Mouse (Mus musculus) heart, postnatal 4 days (tissue): Measurements from ENCODE around the gene Nek7. TPM values are rescaled to one million over a fixed set of nuclear protein-coding genes. Genes with fewer than 3 reads are reported as not detected.

Source experiments
- DNase-seq: peaks from one replicate; pipeline ENCODE4 v3.0.0; 2021
- total RNA-seq, 2 experiments: library from RNA; stranded (reverse); gene quantifications; 2 replicates each; pipeline ENCODE4 v1.2.3; 2021

Nek7 gene
- 10 to 100 TPM; 50.3 to 52.8 TPM for total RNA-seq

DNA sequence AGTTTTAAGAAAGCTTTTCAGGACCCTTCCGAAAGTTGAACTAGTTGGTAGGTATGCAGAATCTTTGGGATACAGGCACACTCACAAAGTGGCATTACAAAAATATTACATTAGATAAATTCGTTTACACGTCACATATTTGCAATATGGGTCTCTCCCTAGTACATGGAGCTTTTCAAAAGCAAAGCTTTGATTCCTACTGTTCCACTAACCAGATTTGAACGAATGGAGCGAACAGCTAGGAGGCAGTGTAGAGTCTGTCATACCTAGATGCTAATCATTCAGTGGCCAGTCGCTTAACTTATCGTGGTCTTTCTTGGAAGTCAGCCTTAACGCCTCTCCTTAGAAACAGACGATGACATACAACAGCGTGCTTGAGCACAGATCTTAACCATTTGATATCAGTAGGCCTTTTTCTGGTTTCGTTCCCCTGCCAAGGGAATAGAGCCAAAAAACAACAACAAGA is at the start of gene Nek7:
Gene Nek7, minus strand, starts transcription at position 146 of the 466 bp plus-strand sequence.
- DNase-seq, result peak; percentile 40

DNA sequence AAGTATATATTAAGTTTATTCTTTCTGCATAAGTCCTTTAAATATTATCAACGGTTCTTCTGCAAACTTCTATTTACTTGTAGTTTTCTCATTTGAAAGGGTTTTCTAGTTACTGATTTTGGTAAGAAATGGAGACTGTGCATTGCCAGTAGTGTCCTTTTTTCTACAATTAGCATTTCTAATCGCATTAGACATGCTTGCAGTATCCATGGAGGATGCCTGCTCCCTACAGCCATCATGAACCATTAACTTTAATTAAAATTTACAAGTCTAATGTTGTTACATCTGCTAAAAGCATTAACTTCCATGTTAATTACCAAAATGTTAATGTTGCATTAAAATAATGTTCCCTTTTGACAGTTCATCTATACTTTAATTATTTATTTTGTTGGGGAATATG is 42.4 kb upstream of the Nek7 start:
- DNase-seq, result no peak

DNA sequence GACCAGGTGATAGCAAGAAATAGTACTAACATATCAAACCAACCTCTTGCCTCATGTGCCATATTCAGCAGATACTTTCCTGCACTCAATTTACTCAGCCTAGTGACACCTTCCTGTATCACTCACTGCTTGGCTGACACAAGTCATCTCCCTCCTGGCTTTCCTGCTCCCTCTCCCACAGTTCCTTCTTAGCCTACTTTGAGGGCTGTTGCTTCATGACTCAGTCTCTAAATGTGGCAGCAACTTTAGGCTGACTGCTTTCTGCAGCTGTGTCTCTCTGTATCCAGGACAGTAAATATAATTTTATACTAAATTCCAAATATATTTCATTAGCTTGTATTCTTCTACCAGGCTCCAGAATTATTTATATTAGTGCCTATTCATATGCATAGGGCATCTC is 34.3 kb upstream of the Nek7 start:
- no peak for DNase-seq

DNA sequence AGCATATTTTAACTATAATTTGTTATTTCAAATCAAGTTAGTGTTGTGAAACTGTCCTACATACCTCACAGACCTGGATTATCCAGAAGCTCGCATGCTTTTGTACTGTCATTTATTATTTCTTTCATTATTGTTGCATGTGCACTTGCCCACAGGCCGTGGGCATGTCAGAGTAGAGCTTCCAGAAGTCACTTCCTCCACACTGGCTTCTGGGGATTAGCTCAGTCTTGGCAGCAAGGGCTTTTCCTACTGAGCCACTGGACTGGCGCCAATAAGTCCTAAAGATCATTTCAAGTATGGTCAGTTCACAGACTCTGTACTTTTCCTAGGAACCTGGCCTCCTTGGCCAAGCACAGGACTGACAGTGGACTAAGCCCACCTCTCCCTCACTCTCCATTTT is 25.1 kb upstream of the Nek7 start:
- peak; percentile 26 for DNase-seq

DNA sequence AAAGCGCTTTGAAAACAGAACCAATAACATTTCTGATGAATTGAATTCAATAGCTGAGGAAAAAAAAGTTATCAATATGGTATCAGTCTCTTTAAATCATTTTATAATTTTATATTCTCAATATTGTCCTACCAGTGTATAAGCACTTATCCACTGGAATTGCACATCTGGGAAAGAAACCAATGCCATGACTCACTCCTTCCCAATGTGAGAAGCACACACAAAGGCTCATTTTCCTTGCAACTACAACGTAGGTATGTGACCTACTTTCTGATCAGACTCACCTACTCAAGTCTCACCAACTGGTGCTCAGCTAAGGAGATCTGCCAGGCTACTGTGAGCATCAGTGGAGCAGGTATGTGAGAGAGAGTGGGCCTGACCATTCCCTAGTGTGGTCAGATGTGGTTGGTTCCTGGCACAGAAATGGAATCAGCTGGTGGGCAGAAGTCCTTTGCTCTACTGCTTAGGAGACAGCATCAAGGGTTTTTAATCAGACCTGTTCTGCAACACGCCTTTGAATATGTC is 23.4 kb upstream of the Nek7 start:
- no peak for DNase-seq

DNA sequence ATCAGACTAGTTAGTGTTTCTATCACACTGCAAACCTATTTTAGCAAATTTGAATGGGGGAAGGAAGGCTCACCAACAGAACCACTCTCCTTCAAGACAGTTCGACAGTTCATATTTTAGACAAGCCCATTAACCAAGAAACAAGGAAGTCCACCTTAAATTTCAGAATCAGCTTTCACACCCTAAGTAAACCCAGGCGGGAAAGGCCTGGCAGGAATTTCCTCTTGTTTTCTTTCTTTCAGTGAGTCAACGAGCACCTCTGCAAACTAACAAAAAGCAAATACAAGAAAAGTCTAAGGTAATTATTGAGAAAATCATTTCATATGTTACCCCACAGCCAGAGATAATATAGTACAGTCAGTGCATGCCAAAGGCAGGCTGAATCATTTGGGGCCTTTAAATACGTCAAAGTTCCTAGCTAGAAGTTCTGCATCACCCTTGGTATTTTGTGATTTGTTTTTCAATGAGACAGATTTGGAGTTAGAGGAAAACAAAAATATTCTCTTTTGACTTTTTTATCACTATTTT is 21.1 kb upstream of the Nek7 start:
- DNase-seq, result no peak

DNA sequence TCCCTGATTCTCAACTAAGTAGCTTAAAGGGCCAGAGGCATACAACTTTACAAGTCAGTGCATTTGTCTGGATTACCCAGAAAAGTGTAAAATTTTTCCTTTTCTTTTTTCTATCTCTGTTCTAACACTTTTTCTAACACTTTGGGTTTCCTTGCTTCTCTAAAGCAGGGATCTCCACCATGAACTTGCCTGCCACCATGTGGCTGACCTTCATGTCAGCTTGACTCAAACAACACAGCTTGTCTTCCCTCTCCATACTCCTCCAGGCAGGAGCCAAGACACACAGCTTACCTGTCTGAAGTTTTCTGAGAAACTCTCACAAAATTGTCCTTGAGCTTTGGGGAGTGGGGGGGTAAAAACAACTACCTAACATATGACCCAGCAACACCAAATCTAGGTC is 17.9 kb upstream of the Nek7 start:
- peak; percentile 38 for DNase-seq

DNA sequence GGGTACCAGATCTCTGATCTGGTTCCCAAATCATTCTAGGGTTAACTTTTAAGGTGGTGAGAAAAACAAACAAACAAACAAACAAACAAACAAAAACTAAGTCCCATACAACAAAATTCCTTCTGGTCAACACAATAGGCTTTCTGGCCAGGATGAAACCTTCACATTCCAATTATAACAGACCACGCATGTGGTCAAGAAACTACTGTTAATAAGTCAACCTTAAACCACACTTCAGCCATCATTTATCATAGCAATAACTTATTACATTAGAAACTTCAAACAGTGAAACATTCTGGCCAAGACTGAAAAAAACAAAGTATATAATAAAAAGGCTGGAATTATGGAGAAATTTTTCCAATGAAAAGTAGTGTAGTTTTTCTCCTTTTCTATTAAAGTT is 14.6 kb upstream of the Nek7 start:
- DNase-seq, result no peak

DNA sequence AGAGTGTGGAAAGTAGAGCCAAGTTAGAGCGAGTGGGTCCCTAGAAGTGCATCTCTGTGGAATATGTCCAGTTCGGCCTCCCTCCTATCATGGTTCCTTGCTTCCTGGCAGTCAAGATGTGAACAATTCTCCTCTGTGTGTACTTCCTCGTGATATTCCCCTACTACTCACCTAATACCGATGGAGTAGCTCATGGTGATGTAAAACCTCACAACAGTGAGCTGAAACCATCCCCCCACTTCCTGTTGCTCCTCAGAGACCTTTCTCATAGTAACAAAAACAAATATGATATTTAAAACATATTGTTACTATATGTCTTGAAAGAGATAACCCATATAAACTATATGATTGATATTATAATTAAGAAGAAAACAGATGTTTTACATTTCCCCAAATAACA is 9.0 kb upstream of the Nek7 start:
- DNase-seq, result no peak

DNA sequence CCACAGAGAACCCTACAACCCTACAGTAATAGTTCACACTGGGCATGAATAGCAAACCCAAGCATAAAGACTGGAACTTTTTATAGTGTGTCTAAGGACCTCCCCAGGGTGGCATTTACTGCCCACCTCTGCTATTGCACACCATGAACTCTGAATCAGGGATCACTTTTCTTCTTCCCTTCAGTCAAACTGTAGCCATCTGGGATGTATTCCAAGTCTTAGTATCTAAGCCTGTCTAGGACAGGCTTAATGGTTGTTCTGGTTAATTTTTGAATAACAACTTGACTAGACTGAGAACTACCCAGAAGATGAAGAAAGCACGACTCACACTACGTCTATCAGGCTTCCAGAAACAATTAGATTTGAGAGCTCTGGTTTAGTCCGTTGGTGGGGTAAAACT is 8.5 kb upstream of the Nek7 start:
- DNase-seq, result no peak

DNA sequence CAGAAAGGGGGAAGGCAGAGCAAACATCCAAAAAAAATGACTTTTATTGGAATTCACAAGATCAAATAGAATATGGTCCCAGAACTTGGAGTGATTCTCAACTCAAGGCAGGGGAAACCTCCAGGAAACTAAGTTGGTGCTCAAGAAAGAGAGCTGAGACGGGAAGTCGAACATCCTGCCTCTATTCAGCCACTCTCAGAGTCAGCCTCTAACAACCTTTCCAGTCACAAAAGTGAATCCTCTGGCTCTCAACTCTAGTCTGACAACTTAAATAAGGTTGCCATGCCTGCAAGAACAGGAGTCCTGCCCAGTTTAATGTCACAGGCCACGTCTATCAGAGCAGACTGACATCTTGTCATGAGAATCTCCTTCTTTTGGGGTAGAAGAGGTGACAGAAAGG is 7.9 kb upstream of the Nek7 start:
- no peak for DNase-seq

DNA sequence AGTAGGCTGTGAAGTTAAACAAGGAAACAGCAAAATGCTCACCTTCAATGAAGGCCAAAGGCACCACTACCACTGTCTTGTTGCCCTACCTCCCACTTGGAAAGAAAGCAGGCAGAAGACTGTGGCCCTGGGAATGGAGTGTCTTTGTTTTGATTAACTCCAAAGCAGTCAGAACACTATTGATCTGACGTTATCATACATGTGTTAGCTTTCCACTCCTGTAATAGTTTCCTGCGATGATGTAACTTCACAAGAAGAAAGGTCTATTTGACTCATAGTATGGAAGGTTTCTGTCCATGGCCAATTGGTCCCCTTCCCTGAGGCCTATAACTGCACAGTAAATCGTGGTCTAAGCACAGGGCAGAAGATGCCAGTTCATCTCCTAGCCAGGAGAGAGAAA is 6.3 kb upstream of the Nek7 start:
- no peak for DNase-seq

DNA sequence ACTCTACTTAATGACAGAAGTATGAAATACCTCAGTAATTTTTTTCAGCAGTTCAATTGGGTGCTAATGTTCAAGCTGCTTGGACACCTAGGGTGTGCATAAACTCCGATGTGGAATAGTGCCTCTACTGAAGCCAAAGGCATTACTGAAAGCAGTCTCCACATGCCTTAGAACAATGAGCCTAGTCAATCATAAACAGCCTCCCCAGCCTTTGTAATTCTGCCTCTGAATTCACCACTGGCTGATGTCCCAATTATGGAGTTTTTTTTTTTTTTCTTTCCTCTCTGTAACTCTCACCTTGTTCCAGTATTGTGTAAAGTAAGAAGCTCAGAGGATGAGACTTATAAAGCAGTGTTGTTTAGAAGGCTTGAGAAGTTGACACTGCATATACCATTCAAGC is 3.9 kb upstream of the Nek7 start:
- no peak for DNase-seq

DNA sequence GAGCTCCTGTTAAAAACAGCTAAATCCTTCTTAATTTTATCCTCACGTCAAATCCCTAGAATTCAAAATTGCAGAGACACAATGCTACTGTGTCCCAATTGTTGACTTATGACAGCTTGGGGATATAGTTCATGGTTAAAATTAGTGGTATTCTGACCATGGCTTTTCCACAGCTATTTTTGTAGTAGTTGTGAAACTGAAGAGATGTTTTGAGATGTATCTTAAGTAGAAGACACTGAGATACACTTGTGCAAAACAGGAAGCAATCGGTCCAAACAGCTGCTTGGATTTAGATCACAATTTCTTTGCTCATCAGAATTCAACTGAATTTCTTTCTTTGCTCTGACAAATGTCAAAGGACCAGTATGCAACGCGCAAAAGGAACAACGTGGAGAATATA is 2.9 kb upstream of the Nek7 start:
- no peak for DNase-seq

DNA sequence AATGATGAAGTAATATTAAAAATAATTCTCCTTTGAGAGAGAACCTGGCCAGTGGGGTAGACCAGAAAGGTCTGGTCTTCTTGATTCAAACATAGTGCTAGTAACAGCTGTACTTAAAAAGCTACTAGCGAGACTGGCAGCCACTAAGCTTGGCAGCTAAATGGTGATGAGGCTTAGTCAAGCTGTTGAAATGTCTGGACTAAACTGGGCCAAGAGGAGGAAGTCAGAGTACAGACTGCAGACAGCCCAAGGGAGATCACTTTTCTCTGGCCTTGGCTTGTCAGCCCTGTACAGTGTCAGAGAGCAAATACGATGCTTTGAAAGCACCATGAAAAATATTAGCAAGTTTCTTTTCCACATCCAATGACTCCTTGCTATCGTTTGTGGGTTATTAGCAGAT is 2.5 kb upstream of the Nek7 start:
- peak; percentile 48 for DNase-seq

DNA sequence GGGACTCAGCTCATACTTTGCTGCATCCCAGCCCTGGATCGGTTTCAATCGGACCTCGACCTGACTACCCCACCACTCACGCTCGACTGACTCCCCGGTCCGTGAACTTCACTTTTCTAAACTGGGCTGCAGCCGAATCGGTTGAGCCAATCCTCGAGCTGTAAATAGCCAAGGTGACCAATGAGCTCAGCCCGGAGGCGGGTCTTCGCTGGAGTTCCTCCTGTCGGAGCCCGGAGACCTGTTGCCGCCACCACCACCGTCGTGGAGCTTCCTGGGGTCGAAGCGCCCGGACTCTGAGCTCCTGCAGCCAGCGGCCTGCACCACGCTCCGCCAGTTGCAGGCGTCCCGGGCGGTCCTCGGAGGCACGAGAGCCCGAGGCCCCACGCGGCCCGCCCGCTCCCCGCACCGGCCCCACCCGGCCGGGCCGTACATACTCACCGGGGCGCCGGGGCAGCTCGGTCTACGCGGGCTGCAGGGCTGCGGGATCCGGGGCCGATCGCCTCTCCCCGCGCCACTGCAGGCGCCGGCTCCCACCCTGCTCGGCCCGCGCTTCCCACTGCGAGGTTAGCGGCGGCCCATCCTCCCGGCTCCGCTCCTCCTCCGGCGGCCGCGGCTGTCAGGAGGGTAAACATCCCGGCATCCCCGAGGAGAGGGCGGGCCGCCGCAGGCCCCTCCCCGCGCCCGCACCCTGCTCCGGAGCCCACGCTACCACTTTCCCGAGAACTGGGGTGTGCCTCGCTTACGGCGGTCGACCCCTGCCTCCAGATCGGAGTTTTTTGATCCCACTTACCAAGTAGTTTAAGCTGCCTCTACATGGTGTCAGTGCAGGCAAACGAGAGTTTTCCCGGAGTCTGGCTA is 598 bp downstream of the Nek7 start:
- DNase-seq, result peak; percentile 98

DNA sequence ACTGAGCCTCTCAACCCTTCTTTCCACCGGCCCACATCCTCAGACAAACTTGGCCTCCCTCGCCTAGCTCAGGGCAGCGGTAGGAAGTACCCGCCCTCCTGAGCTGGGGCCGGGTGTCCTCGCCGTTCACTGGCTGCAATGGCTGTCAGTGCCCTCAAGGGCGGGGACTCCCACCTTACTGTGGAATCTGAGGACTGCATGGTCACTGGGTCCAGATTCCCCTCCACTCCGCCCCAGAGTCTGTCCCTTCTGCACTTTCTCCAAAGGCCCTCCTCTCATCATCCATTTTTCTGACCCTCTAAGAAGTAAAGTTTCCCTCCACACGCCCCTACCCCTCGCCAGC is 2.0 kb downstream of the Nek7 start:
- DNase-seq, result peak; percentile 93

DNA sequence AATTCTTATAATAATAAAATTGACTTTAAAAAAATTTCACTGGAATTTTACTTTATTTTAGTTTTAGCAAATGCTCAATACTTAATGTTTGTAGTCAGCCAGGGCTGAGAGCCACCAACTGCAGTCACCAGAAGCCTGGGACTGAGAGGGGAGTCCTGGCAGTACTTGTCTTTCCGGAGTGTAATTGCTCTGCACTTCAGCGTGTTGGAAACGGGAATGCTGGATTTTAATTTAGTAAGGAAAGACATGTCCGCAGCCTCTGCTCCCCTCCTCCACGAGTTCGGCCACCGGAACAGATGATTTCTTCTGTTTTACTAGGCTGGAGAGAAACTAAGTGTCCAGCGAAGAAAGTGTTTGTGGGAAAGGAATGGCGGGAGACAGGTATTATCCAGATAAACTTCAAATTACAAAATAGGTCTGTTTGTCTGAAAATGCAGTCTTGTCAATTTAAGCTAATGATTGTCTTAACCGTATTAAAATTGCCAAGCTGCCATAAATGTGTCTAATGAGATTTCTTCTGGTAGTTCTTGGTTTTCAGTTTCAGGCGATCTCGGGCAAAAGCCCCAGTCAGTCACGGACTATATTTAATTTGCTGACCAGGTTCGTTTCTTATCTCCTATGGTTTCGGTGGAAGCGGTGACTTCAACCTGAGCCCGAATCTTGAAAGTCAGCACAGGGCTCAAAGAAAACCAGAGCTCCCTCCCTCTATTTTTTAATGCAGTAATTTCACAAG is 2.5 kb downstream of the Nek7 start:
- DNase-seq, result peak; percentile 28

DNA sequence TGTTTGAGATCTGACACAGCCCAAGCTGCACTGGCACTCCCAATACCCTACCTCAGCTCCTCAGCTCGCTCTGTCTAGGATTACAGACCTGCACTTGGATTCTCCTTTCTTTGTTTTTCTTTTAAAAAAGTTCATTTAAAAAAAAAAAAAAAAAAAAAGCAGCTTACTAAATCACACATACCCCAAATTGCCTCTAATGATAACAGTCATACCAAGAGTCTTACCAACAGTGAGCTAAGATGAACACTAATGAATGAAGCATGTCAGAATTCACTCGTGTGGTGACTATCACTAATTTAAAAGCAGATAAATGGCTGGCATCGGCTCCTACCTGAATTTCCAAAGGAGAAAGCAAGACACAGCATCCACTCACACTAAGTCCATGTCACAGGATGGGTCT is 4.6 kb downstream of the Nek7 start:
- DNase-seq, result no peak

DNA sequence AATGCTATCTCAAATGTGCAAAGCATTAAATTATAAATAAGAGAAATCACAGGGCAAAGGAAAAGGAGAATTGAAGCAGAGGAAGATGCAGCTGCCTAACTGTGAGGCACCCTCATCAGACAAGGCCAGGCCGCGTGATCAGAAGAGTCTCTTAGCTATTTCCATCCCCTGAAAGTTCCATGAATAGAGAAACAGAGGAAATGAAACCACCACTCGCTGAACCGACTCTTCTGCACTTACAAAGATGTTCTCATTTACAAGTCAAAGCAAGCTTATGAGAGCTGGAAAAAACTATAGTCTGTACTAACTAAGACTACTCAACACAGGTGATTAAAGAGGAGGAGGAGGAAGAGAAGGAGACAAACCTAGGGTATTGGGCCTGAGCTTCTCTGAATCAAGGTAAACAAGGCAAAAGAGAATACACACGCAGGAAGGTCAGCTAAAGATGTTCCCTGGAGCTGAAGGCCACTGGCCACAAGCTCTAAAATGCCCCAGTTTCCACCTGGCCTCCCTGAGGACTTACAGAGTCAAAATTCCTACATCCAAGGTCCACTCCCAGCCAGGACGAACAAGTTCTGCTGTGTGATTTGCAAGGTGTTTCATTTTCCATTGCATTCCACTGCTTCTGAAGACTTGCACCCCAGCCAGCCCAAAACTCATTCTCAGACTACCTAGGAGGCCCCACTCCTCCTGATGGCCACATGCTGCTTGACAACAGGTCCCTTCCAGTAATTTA is 5.2 kb downstream of the Nek7 start:
- no peak for DNase-seq

DNA sequence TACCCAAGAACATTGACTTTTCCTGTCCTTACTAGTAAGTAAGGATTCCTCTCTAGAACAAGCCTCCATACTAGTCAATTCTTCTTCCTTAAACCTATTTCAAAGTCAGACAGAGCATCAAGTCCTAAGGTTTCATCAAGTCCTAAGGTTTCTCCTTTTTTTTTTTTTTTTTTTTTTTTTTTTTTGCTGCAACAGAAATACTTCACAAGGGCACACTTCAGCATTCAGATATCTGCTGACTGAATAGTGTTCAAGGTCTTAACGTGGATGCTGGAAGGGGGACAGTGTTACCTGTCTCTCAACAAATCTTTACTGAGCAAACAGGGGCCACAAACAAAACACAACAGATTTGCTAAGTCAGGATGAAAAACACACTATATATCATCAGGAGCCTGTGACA is 7.8 kb downstream of the Nek7 start:
- no peak for DNase-seq

DNA sequence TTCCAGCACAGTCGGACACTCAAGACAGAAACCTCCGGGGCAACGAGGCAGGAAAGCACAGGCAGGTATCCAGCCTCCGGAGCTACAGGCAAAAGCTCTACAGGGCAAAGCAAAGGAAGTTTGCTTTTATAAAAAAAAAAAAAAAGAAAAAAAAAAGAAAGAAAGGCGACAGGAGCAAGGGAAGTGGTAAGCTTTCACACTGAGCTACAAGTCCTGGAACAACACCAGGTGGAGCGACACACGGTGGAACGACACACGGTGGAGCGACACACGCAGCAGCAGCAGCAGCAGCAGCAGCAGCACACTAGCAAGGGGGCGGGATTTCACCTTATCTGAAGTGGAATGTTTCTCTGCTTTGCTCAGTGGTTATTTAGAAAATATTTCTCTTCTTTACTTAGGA is 10.8 kb downstream of the Nek7 start:
- no peak for DNase-seq

DNA sequence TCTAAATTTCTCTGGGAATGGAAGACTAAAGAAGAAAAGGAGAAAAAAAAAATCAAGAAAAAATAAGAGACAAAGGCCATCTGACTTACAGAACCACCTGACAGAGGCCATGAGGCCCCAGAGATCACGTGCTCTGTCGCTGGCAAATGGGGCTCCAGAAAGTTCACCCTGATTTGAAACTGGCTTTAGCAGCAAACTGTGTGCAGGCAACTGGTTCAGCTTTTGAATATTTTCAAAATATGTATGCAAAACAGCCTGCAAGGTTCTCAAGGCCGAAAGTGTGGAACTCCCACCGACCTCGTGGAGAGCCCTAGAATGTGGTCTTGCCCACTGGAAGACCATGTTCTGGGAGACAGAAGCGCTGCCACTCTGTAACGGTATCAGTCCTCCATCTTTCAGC is 11.6 kb downstream of the Nek7 start:
- DNase-seq, result no peak
